Mouse (Mus musculus) spleen, postnatal 10 days (tissue): Measurements from ENCODE around the gene Suds3.

ENCODE experiments used
- DNase-seq, 2 experiments: peaks; one replicate each; pipeline ENCODE4 v3.0.0; 2021 to 2022; ENCODE audit warnings: low spot score in 2 of 2

Suds3 gene

GRCm38 (mm10) chr5:117115836-117116366, at the start of gene Suds3:
Gene Suds3 (minus strand): TSS chr5:117116113.
- peak; percentile 97 to 100 for DNase-seq

GRCm38 (mm10) chr5:117164923-117165322, 49.0 kb upstream of the Suds3 start:
- no peak for DNase-seq

- no peak for DNase-seq
Measured at GRCm38 (mm10) chr5:117164516-117164915, 48.6 kb upstream of the Suds3 start.

- DNase-seq = no peak
Measured at GRCm38 (mm10) chr5:117163790-117164189, 47.9 kb upstream of the Suds3 start.

GRCm38 (mm10) chr5:117160499-117160898, 44.6 kb upstream of the Suds3 start:
- DNase-seq = no peak

GRCm38 (mm10) chr5:117159805-117160291, 43.9 kb upstream of the Suds3 start:
- DNase-seq = no peak

GRCm38 (mm10) chr5:117159326-117159725, 43.4 kb upstream of the Suds3 start:
- no peak for DNase-seq

- peak in 1 of 2 experiments; percentile 61 for DNase-seq
Measured at GRCm38 (mm10) chr5:117158335-117159018, 42.6 kb upstream of the Suds3 start.

- no peak for DNase-seq
Measured at GRCm38 (mm10) chr5:117153527-117154091, 37.7 kb upstream of the Suds3 start.

- DNase-seq = no peak
Measured at GRCm38 (mm10) chr5:117152944-117153343, 37.0 kb upstream of the Suds3 start.

- DNase-seq = no peak
Measured at GRCm38 (mm10) chr5:117150068-117150467, 34.2 kb upstream of the Suds3 start.

- no peak for DNase-seq
Measured at GRCm38 (mm10) chr5:117149054-117149942, 33.4 kb upstream of the Suds3 start.

- no peak for DNase-seq
Measured at GRCm38 (mm10) chr5:117147187-117148095, 31.5 kb upstream of the Suds3 start.

- no peak for DNase-seq
Measured at GRCm38 (mm10) chr5:117146165-117146564, 30.3 kb upstream of the Suds3 start.

GRCm38 (mm10) chr5:117143721-117144135, 27.8 kb upstream of the Suds3 start:
- peak; percentile 37 to 68 for DNase-seq

GRCm38 (mm10) chr5:117140374-117140773, 24.5 kb upstream of the Suds3 start:
- DNase-seq = no peak

- DNase-seq = no peak
Measured at GRCm38 (mm10) chr5:117139822-117140221, 23.9 kb upstream of the Suds3 start.

- DNase-seq = peak; percentile 64 to 80
Measured at GRCm38 (mm10) chr5:117138295-117138988, 22.5 kb upstream of the Suds3 start.

GRCm38 (mm10) chr5:117137594-117137993, 21.7 kb upstream of the Suds3 start:
- peak in 1 of 2 experiments; percentile 65 for DNase-seq

- DNase-seq = peak in 1 of 2 experiments; percentile 46
Measured at GRCm38 (mm10) chr5:117137011-117137410, 21.1 kb upstream of the Suds3 start.
